Mouse (Mus musculus): ENCODE measurements at regions not wholly inside any gene's neighbourhood (a gene's known extent, or its start where the extent isn't known, plus 50 kb on each side); places are given as distances from the start of the nearest gene placed in this dataset.

DNA sequence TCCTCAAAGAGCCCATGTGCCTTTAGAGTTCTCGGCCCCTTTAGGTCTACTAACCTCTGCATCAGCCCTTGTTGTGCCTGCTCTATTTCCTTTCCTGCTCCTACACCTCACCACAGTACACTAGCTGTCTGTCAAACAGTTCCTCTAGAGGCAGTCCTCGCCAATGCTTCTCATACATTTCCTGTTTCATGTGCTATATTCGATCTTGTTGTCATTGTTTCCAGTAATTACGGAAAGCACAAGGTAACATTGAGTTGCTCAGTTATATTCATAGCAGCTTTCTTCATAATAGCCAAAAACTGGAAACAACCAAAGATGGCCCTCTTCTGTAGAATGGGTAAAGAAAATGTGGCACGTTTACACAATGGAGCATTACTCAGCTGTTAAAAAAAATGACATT, 894.6 kb upstream of the Adgrl4 start:
- TF ChIP-seq GATA1 (IDR thresholded peaks at IDR 0.05; ENCODE audit: borderline replicate concordance, low read length) (no peak), FLI1 (IDR thresholded peaks at IDR 0.05; ENCODE audit: low read length) (no peak)

Data from megakaryocyte, embryonic 14.5 days (primary cell).